Mouse (Mus musculus): ENCODE measurements around the gene Gcnt4. TPM values are rescaled to one million over a fixed set of nuclear protein-coding genes. Genes with fewer than 3 reads are reported as not detected.

The Gcnt4 gene
- total RNA-seq, 2 experiments from 2014 or later, result 1.1 to 1.4 TPM

GRCm38 (mm10) chr13:96990561-96991265 lies 66.2 kb downstream of the Gcnt4 start:
- no peak for DNase-seq (ENCODE audit: low spot score in 2 of 2)

- DNase-seq (ENCODE audit: low spot score in 2 of 2), result no peak
Observed at GRCm38 (mm10) chr13:96993291-96993989, 69.0 kb downstream of the Gcnt4 start.

GRCm38 (mm10) chr13:96995243-96995642 lies 70.8 kb downstream of the Gcnt4 start:
- DNase-seq (ENCODE audit: low spot score in 2 of 2), result no peak

GRCm38 (mm10) chr13:96997080-96997479 lies 72.6 kb downstream of the Gcnt4 start:
- DNase-seq (ENCODE audit: low spot score in 2 of 2), result no peak

Other genes with a start within 250 kb of the Gcnt4 start
- gene Ankrd31, start 176.4 kb upstream of the Gcnt4 start, total RNA-seq (2021), result under 1 TPM; 0.18 to 0.66 TPM
- gene 1700029F12Rik, start 109.7 kb downstream of the Gcnt4 start, total RNA-seq (2021), result not detected
- gene Fam169a, start 142.6 kb downstream of the Gcnt4 start, total RNA-seq (2021), result 10 to 100 TPM; 37.8 to 40.0 TPM
- 1 to 10 TPM in 1 of 2 experiments, not detected in 1; 5.7 TPM for gene Gm6169, start 174.5 kb downstream of the Gcnt4 start, total RNA-seq (2021)
- 10 to 100 TPM; 26.8 to 32.6 TPM for gene Gfm2, start 213.2 kb downstream of the Gcnt4 start, total RNA-seq (2021)
- 10 to 100 TPM; 74.8 to 77.9 TPM for gene Nsa2, start 213.2 kb downstream of the Gcnt4 start, total RNA-seq (2021)

All from layer of hippocampus, postnatal 10 days (tissue).